ENCODE assay signal across 10 mouse cellular contexts in genomic region chr8:119810127-119810868, GRCm38 (mm10). TPM values are rescaled to one million over a fixed set of nuclear protein-coding genes. Genes with fewer than 3 reads are reported as not detected.
DNase-seq lines count a peak whose midpoint lies in the region; ATAC-seq and TF ChIP-seq lines count a peak whose summit lies in the region.
"Had no signal": no experiment of that assay in that cellular context is flagged by ENCODE, and none has a peak within 500 bp of the region (broad histone marks: within the 10 kb centered on the region; RNA-seq: fewer than 3 reads in every experiment).

No protein-coding gene starts in this region.

- H3K4me3 ChIP-seq in forebrain, embryonic 14.5 days (ENCODE audit: low read depth, low read length) = no peak overlapping the region
- H3K4me3 ChIP-seq in intestine, postnatal 0 days (ENCODE audit: low read depth, low read length) = no peak overlapping the region
- no peak overlapping the region for H3K4me3 ChIP-seq in heart, embryonic 12.5 days
- H3K4me3 ChIP-seq: embryonic facial prominence, embryonic 12.5 days had no signal

- 38% methylated on average over 23 of the region's 23 CpGs for WGBS in forebrain, embryonic 14.5 days
- WGBS in intestine, postnatal 0 days = 78% methylated on average over 23 of the region's 23 CpGs
- 77% methylated on average over 23 of the region's 23 CpGs for WGBS in heart, embryonic 12.5 days

- intact Hi-C loops in heart, postnatal 10 days (cut with DNase I) = no loop called here

- H3K9me3 ChIP-seq in forebrain, embryonic 14.5 days (replicated peaks; ENCODE audit: control insufficient read depth, low read length) = no peaks in the 10 kb centered on the region
- no peaks in the 10 kb centered on the region for H3K9me3 ChIP-seq in intestine, postnatal 0 days (ENCODE audit: control insufficient read depth)
- H3K9me3 ChIP-seq in heart, embryonic 12.5 days (replicated peaks) = no peaks in the 10 kb centered on the region
- H3K9me3 ChIP-seq: embryonic facial prominence, embryonic 12.5 days had no signal

- H3K9ac ChIP-seq in forebrain, embryonic 14.5 days (ENCODE audit: low read length) = no peak overlapping the region
- no peak overlapping the region for H3K9ac ChIP-seq in intestine, postnatal 0 days (ENCODE audit: low read depth, low read length)
- no peak overlapping the region for H3K9ac ChIP-seq in heart, embryonic 12.5 days
- H3K9ac ChIP-seq: embryonic facial prominence, embryonic 12.5 days had no signal

- H3K4me1 ChIP-seq in forebrain, embryonic 14.5 days (ENCODE audit: control insufficient read depth, insufficient read depth, low read length) = peaks cover 25% of the 10 kb centered on the region
- H3K4me1 ChIP-seq in intestine, postnatal 0 days (replicated peaks; ENCODE audit: control insufficient read depth, insufficient read depth, low read length) = peaks cover 20% of the 10 kb centered on the region; the same call in 1 of the 2 replicates
- peaks cover 30% of the 10 kb centered on the region for H3K4me1 ChIP-seq in heart, embryonic 12.5 days (replicated peaks)

- no peak for TF ChIP-seq CTCF in intestine, postnatal 0 days (IDR thresholded peaks at IDR 0.05; ENCODE audit: low read depth)

- peak; percentile 51 for ATAC-seq in forebrain, embryonic 14.5 days
- ATAC-seq in intestine, postnatal 0 days = no peak
- no peak for ATAC-seq in heart, embryonic 12.5 days (ENCODE audit: insufficient number of reproducible peaks, low FRiP score)

- peak; percentile 54 to 67 for DNase-seq in layer of hippocampus, postnatal 10 days (ENCODE audit: low spot score in 2 of 2)
- no peak for DNase-seq in layer of hippocampus, adult 9-11 months
- DNase-seq in forebrain, embryonic 14.5 days (ENCODE audit: low spot score) = peak; percentile 73
- DNase-seq in right cerebral cortex, postnatal 14 days = peak; percentile 52
- DNase-seq in heart, postnatal 10 days = no peak
- DNase-seq in kidney, postnatal 10 days = no peak
- DNase-seq: lung, postnatal 36 days had no signal

- no peaks in the 10 kb centered on the region for H3K27me3 ChIP-seq in forebrain, embryonic 14.5 days (replicated peaks; ENCODE audit: control insufficient read depth, insufficient read depth, low read length)
- H3K27me3 ChIP-seq in intestine, postnatal 0 days (replicated peaks; ENCODE audit: control insufficient read depth, insufficient read depth, low read length) = no peaks in the 10 kb centered on the region
- H3K27me3 ChIP-seq in heart, embryonic 12.5 days (replicated peaks) = no peaks in the 10 kb centered on the region
- H3K27me3 ChIP-seq: embryonic facial prominence, embryonic 12.5 days had no signal

- H3K36me3 ChIP-seq in forebrain, embryonic 14.5 days (ENCODE audit: control insufficient read depth, insufficient read depth, low read length) = peaks cover 25% of the 10 kb centered on the region
- H3K36me3 ChIP-seq in intestine, postnatal 0 days (ENCODE audit: control insufficient read depth, insufficient read depth) = peaks cover 23% of the 10 kb centered on the region
- peaks cover 13% of the 10 kb centered on the region for H3K36me3 ChIP-seq in heart, embryonic 12.5 days

- peak overlapping the region; percentile 76 for H3K27ac ChIP-seq in forebrain, embryonic 14.5 days (ENCODE audit: low read depth, low read length)
- H3K27ac ChIP-seq in intestine, postnatal 0 days (ENCODE audit: low read depth, low read length) = peak overlapping the region; percentile 64
- no peak overlapping the region for H3K27ac ChIP-seq in heart, embryonic 12.5 days (ENCODE audit: poor library complexity, severe bottlenecking)
- H3K27ac ChIP-seq: embryonic facial prominence, embryonic 12.5 days had no signal

- H3K4me2 ChIP-seq in forebrain, embryonic 14.5 days (ENCODE audit: low read length) = no peak overlapping the region
- no peak overlapping the region for H3K4me2 ChIP-seq in intestine, postnatal 0 days (replicated peaks; ENCODE audit: low read depth)
- H3K4me2 ChIP-seq in heart, embryonic 12.5 days = no peak overlapping the region
- H3K4me2 ChIP-seq: embryonic facial prominence, embryonic 12.5 days had no signal

RNA-seq across cellular contexts. Expression of gene Cotl1, which starts 30.0 kb away (rescaled TPM):
- total RNA-seq in layer of hippocampus, postnatal 10 days (2021) = 100 to 1,000 TPM; 129 to 134 TPM
- 403 and 455 TPM in 2 replicates for polyA plus RNA-seq in forebrain, embryonic 14.5 days (2014; fragmentation: Nextera tagmentation; extraction: Ambion mirVana)
- polyA plus RNA-seq in intestine, postnatal 0 days (2015; fragmentation: Nextera tagmentation; extraction: Ambion mirVana) = 166 and 169 TPM in 2 replicates
- 10 to 100 TPM; 39.4 to 44.2 TPM for total RNA-seq in heart, postnatal 10 days (2021)
- polyA plus RNA-seq in heart, embryonic 12.5 days (2016; fragmentation: Nextera tagmentation; extraction: Ambion mirVana) = 40.6 and 54.2 TPM in 2 replicates

RNA-seq across cellular contexts. Expression of gene Tldc1, which starts 32.1 kb away (rescaled TPM):
- 10 to 100 TPM; 16.3 to 18.3 TPM for total RNA-seq in layer of hippocampus, postnatal 10 days (2021)
- 5.1 and 6.0 TPM in 2 replicates for polyA plus RNA-seq in forebrain, embryonic 14.5 days (2014; fragmentation: Nextera tagmentation; extraction: Ambion mirVana)
- polyA plus RNA-seq in intestine, postnatal 0 days (2015; fragmentation: Nextera tagmentation; extraction: Ambion mirVana) = 7.7 and 8.4 TPM in 2 replicates
- total RNA-seq in heart, postnatal 10 days (2021) = 10 to 100 TPM; 11.4 to 11.5 TPM
- 14.6 and 14.8 TPM in 2 replicates for polyA plus RNA-seq in heart, embryonic 12.5 days (2016; fragmentation: Nextera tagmentation; extraction: Ambion mirVana)

RNA-seq across cellular contexts. Expression of gene Klhl36, which starts 51.8 kb away (rescaled TPM):
- total RNA-seq in layer of hippocampus, postnatal 10 days (2021) = 1 to 10 TPM; 7.4 to 9.3 TPM
- 11.9 and 12.5 TPM in 2 replicates for polyA plus RNA-seq in forebrain, embryonic 14.5 days (2014; fragmentation: Nextera tagmentation; extraction: Ambion mirVana)
- polyA plus RNA-seq in intestine, postnatal 0 days (2015; fragmentation: Nextera tagmentation; extraction: Ambion mirVana) = 7.3 and 7.4 TPM in 2 replicates
- total RNA-seq in heart, postnatal 10 days (2021) = 1 to 10 TPM; 4.1 to 5.4 TPM
- polyA plus RNA-seq in heart, embryonic 12.5 days (2016; fragmentation: Nextera tagmentation; extraction: Ambion mirVana) = 10.3 and 12.5 TPM in 2 replicates

Comparison
In these comparisons a context has a peak if more than half of its experiments do, and no peak if none do; other contexts are left out.
1. DNase-seq: peak in layer of hippocampus, postnatal 10 days (2 of 2), forebrain, embryonic 14.5 days (single experiment) and right cerebral cortex, postnatal 14 days (single experiment); none in layer of hippocampus, adult 9-11 months (single experiment), heart, postnatal 10 days (0 of 2) and kidney, postnatal 10 days (single experiment).